Mouse (Mus musculus) midbrain, embryonic 15.5 days (tissue): ENCODE results near the gene Clcn2. TPM values are rescaled to one million over a fixed set of nuclear protein-coding genes. Genes with fewer than 3 reads are reported as not detected.
"Not testable (repeated sequence)": the region's sequence is repeated elsewhere in the genome, so short reads cannot be mapped to it uniquely, and the experiment has no call there.

Source experiments
- ATAC-seq: fragments of 200-750 bp; cut with Nextera tagmentation; replicated peaks from 2 replicates; pipeline ENCODE4 v1.8.0; 2017; ENCODE audit warnings: moderate TSS enrichment
- H3K27ac ChIP-seq: fragments of 300-500 bp; sonication (generic); 2 replicates; pipeline ENCODE4 v1.5.1; 2015; ENCODE audit warnings: mild to moderate bottlenecking, inconsistent platforms
- H3K27me3 ChIP-seq: fragments of 300-500 bp; sonication (generic); replicated peaks from 2 replicates; pipeline ENCODE4 v1.6.1; 2015; ENCODE audit warnings: inconsistent platforms
- H3K36me3 ChIP-seq: fragments of 300-500 bp; sonication (generic); replicated peaks from 2 replicates; pipeline ENCODE4 v1.6.1; 2015; ENCODE audit warnings: inconsistent platforms
- H3K4me1 ChIP-seq: fragments of 300-500 bp; sonication (generic); 2 replicates; pipeline ENCODE4 v1.6.1; 2015; ENCODE audit warnings: inconsistent platforms
- H3K4me2 ChIP-seq: fragments of 300-500 bp; sonication (generic); 2 replicates; pipeline ENCODE4 v1.6.1; 2015; ENCODE audit warnings: inconsistent platforms, mild to moderate bottlenecking, moderate library complexity
- H3K4me3 ChIP-seq: fragments of 300-500 bp; sonication (generic); 2 replicates; pipeline ENCODE4 v1.5.1; 2015; ENCODE audit warnings: mild to moderate bottlenecking, inconsistent platforms
- H3K9ac ChIP-seq: fragments of 300-500 bp; sonication (generic); 2 replicates; pipeline ENCODE4 v1.6.1; 2015; ENCODE audit warnings: mild to moderate bottlenecking, inconsistent platforms
- H3K9me3 ChIP-seq: fragments of 300-500 bp; sonication (generic); 2 replicates; pipeline ENCODE4 v1.6.1; 2016; ENCODE audit warnings: inconsistent platforms
- WGBS: fragments of 180-500 bp; shearing (Covaris S2); methylation state at CpG from one replicate; pipeline ENCODE4 v1.1.7; 2015; ENCODE audit warnings: mixed read lengths; 5-methylcytosine and 5-hydroxymethylcytosine counted together
- polyA plus RNA-seq: library from polyadenylated mRNA; unstranded; fragments of >200 nt; fragmentation: Nextera tagmentation; extraction: Ambion mirVana; gene quantifications from 2 replicates; pipeline ENCODE4 v1.2.1, GENCODE M21; 2015

Gene Clcn2
- polyA plus RNA-seq, 1 experiment from 2014 or later = 33.7 TPM

DNA sequence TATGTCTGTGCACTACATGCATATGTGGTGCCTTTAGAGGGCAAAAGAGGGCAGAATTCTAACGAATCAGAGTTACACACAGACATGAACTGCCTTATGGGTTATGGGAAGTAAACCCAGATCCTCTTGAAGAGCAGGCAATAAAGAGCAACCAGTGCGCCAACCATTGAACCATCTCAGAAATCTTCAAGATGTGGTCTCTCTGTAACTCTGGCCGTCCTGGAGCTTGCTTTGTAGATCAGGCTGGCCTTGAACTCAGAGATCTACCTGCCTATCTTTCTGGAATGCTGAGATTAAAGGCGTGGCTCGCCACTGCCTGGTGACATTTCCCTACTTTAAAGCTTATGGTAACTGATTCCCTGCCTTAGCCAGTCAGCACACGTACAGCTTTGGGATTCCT lies 45.7 kb downstream of the Clcn2 start:
- no peak for ATAC-seq
- no peaks in the 10 kb centered on the region for H3K27me3 ChIP-seq
- peak overlapping the region; percentile 81 for H3K4me3 ChIP-seq
- H3K9me3 ChIP-seq = no peaks in the 10 kb centered on the region
- H3K4me1 ChIP-seq = peaks cover 23% of the 10 kb centered on the region
- H3K4me2 ChIP-seq = peak overlapping the region; percentile 80
- no peak overlapping the region for H3K27ac ChIP-seq
- peaks cover 9% of the 10 kb centered on the region; the same call in 1 of the 2 replicates for H3K36me3 ChIP-seq
- 19% methylated on average over 6 of the region's 6 CpGs for WGBS
- H3K9ac ChIP-seq = no peak overlapping the region

DNA sequence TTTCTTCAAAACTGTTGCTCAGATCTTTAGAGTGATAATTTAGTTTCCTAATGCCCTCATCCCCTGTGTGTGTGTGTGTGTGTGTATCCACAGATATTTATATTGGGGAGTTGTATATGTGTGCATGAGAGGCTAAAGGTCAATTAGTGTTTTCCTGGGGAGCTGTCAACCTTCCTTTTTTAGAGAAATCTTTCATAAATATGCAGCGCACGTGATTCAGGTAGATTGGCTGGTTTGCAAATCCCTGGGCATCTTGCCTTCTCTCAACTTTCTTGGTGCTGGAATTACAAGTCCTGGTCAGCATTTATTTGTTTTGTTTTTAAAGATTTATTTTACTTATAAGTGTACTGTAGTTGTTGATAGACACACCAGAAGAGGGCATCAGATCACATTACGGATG lies 47.3 kb downstream of the Clcn2 start:
- ATAC-seq = no peak
- 90% methylated on average over 3 of the region's 3 CpGs for WGBS
- Histone ChIP-seq H3K4me1 (peaks cover 22% of the 10 kb centered on the region), H3K9me3 (no peaks in the 10 kb centered on the region), H3K27me3 (no peaks in the 10 kb centered on the region), H3K9ac (no peak overlapping the region), H3K27ac (no peak overlapping the region), H3K4me3 (no peak overlapping the region), H3K36me3 (no peaks in the 10 kb centered on the region), H3K4me2 (no peak overlapping the region)

DNA sequence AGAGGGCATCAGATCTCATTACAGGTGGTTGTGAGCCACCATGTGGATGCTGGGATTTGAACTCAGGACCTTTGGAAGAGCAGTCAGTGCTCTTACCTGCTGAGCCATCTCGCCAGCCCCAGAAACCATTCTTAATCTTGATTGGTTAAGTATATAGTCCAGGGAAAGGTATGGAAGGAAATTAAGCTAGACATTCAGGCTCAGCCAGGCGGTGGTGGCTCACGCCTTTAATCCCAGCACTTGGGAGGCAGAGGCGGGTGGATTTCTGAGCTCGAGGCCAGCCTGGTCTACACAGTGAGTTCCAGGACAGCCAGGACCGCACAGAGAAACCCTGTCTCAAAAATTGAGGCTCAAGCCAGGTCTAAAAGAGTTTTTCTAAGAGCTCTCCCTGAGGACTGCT lies 49.5 kb downstream of the Clcn2 start, which contains the start of gene Eif4g1:
TSS of gene Eif4g1 (plus strand) at position 301 of the 400 bp plus-strand sequence.
- WGBS = 97% methylated on average over 3 of the region's 6 CpGs
- ATAC-seq, H3K4me3 ChIP-seq: not testable (repeated sequence)

DNA sequence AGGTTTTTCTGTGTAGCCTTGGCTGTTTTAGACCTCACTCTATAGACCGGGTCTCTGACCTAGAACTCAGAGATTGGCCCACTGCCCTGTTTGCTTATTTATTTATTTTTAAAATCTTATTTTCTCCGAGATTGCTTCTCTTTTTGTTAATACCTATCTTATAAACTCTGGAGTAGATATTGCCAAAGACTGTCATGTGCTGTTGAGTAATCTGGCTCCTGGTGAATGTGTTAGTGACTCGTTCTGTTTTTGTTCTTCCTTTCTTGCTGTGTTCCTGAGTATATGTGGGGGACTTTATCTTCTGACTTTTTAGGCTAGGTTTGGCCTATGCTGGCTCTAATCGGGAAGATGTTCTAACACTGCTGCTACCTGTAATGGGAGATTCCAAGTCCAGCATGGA lies 59.9 kb downstream of the Clcn2 start:
- Histone ChIP-seq H3K27me3 (no peaks in the 10 kb centered on the region), H3K9me3 (no peaks in the 10 kb centered on the region), H3K27ac (no peak overlapping the region), H3K9ac (no peak overlapping the region), H3K36me3 (peaks cover 79% of the 10 kb centered on the region), H3K4me3 (no peak overlapping the region), H3K4me2 (no peak overlapping the region), H3K4me1 (peaks cover 11% of the 10 kb centered on the region)
- no peak for ATAC-seq
- WGBS = 94% methylated on average over 4 of the region's 4 CpGs

More for the DNA sequence above, 49.5 kb downstream of the Clcn2 start, which contains the start of gene Eif4g1:
- not testable (repeated sequence) for H3K27ac ChIP-seq, H3K36me3 ChIP-seq, H3K9ac ChIP-seq, H3K4me2 ChIP-seq, H3K27me3 ChIP-seq, H3K9me3 ChIP-seq, H3K4me1 ChIP-seq

DNA sequence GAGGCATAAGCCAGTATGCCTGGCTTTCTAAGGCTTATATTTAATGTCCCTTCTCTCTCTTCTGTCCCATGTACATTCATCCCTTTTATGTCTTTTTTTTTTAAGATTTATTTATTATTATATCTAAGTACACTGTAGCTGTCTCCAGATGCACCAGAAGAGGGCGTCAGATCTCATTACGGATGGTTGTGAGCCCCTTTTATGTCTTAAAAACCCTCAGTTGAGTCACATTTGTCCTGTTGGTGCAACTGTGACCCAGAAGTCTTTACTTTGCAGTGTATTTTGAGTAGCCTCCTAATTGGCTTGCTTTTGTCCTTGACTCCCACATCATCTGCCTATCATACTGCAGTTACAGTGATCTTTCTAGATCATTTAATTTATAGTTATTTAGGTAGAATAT lies 64.2 kb downstream of the Clcn2 start:
- Histone ChIP-seq H3K27ac (no peak overlapping the region), H3K4me3 (peak overlapping the region; percentile 3; the same call in 1 of the 2 replicates), H3K4me2 (peak overlapping the region; percentile 93; the same call in 1 of the 2 replicates), H3K4me1 (peaks cover 23% of the 10 kb centered on the region), H3K9me3 (no peaks in the 10 kb centered on the region), H3K9ac (no peak overlapping the region; the same call in 1 of the 2 replicates), H3K36me3 (peaks cover 38% of the 10 kb centered on the region), H3K27me3 (no peaks in the 10 kb centered on the region)
- 51% methylated on average over 2 of the region's 2 CpGs for WGBS
- ATAC-seq = no peak

Other genes starting within 250 kb of the Clcn2 start
- 96.2 and 100 TPM in 2 replicates for gene Eif2b5, start 218.9 kb downstream of the Clcn2 start, polyA plus RNA-seq
- 42.0 and 43.8 TPM in 2 replicates for gene Dvl3, start 200.8 kb downstream of the Clcn2 start, polyA plus RNA-seq
- gene Ap2m1, start 182.3 kb downstream of the Clcn2 start, polyA plus RNA-seq = 1,259 and 1,287 TPM in 2 replicates
- gene Abcf3, start 169.2 kb downstream of the Clcn2 start, polyA plus RNA-seq = 85.8 and 86.2 TPM in 2 replicates
- 20.4 and 24.0 TPM in 2 replicates for gene Vwa5b2, start 128.3 kb downstream of the Clcn2 start, polyA plus RNA-seq
- gene Eef1akmt4, start 106.2 kb downstream of the Clcn2 start, polyA plus RNA-seq = 8.5 and 10.4 TPM in 2 replicates
- 0.21 TPM in 1 of 2 replicates, not detected in the other for gene Gm49333, start 106.1 kb downstream of the Clcn2 start, polyA plus RNA-seq
- gene Alg3, start 106.0 kb downstream of the Clcn2 start, polyA plus RNA-seq = 40.8 and 42.9 TPM in 2 replicates
- 33.5 and 35.8 TPM in 2 replicates for gene Camk2n2, start 96.5 kb downstream of the Clcn2 start, polyA plus RNA-seq
- gene Ece2, start 87.9 kb downstream of the Clcn2 start, polyA plus RNA-seq = 17.1 and 19.9 TPM in 2 replicates
- 355 and 359 TPM in 2 replicates for gene Psmd2, start 66.1 kb downstream of the Clcn2 start, polyA plus RNA-seq
- gene Eif4g1, start 49.4 kb downstream of the Clcn2 start, polyA plus RNA-seq = 146 and 148 TPM in 2 replicates
- 58.1 and 58.5 TPM in 2 replicates for gene Fam131a, start 24.5 kb downstream of the Clcn2 start, polyA plus RNA-seq
- 82.3 and 90.6 TPM in 2 replicates for gene Polr2h, start 81 bp downstream of the Clcn2 start, polyA plus RNA-seq
- gene Chrd, start 15.4 kb upstream of the Clcn2 start, polyA plus RNA-seq = 5.6 and 5.7 TPM in 2 replicates
- gene Thpo, start 16.8 kb upstream of the Clcn2 start, polyA plus RNA-seq = 1.3 and 1.7 TPM in 2 replicates